Mouse (Mus musculus): Measurements from ENCODE around the gene Samd8. TPM values are rescaled to one million over a fixed set of nuclear protein-coding genes. Genes with fewer than 3 reads are reported as not detected.

Gene Samd8
- polyA plus RNA-seq, 1 experiment from 2014 or later = 12.2 TPM

DNA sequence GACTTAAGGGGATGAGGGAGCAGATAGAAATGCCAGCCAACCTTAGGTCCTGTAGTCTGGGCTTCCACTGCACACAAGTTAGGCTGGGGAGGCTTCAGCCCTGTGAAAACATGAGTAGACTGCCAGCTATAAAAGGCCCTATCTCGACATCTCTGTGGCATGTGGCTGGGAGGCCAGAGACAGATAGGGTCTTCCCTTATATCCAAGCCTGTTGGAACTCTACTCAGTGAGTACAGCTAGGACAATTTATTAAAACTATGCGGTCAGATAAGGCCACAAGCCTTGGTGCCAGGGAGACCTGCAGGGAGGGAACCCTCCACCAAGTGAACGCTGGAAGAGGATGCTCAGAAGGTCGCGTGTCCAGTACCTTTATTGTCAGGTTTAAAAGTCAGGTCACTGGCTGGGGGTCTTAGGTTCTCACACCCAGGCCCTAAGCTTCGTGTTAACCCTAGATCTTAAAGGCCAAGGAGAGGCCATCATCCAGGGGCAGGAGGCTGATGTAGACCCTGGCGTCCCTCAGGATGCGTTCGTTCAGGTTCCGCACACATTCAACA is 96.6 kb downstream of the Samd8 start:
- peak overlapping the region; percentile 55; the same call in 1 of the 2 replicates for H3K27ac ChIP-seq

DNA sequence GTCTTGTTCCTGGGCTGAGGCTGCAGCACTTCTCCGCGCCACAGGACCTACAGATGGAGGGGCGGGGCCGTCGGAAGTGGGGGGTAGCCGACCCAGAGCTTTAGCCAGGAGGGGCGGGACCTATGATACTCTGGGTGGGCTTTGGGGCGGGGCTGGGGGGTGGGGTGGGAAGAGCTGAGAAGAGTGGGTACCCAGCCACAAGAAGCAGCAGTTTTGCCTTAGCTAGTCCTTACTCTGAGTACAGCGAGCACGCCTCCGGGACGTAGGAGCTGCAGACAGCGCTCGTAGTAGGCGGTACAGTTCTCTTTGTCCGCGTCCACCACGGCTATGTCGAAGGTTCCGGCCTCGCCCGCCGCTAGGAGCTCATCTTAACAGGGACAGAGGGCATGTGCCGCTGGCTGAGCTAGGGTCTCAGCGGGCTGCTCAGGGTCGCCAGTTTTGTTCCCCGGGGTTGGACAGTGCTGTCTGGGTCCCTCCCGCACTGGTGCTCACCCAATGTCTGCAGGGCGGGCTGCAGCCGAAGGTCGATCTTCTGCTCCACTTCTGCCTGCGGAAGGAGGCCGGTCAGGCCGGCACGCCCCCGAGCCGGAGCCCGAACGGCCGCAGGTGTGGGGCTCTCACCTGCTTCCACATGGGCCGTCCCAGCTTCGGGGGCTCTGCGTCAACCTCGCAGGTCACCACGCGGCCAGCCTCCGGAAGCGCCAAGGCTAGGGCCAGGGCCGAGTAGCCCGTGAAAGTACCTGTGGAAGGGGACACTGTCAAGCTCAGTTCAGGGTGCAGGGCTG is 97.2 kb downstream of the Samd8 start:
- no peaks in the 10 kb centered on the region for H3K9me3 ChIP-seq
- peak; percentile 66 for ATAC-seq (ENCODE audit: low FRiP score, low read depth)
- H3K9ac ChIP-seq = peak overlapping the region; percentile 76
- under 1% methylated on average over 50 of the region's 50 CpGs for WGBS
- no peaks in the 10 kb centered on the region; the same call in 1 of the 2 replicates for H3K27me3 ChIP-seq
- H3K36me3 ChIP-seq = peaks cover 42% of the 10 kb centered on the region
- H3K4me1 ChIP-seq = peaks cover 36% of the 10 kb centered on the region
- H3K4me3 ChIP-seq = peak overlapping the region; percentile 71
- peak overlapping the region; percentile 72 for H3K27ac ChIP-seq
- H3K4me2 ChIP-seq (replicated peaks) = peak overlapping the region; percentile 100

More for the DNA sequence above, 96.6 kb downstream of the Samd8 start:
- Histone ChIP-seq H3K27me3 (no peaks in the 10 kb centered on the region; the same call in 1 of the 2 replicates), H3K4me2 (replicated peaks) (peak overlapping the region; percentile 100), H3K4me3 (peak overlapping the region; percentile 71), H3K4me1 (peaks cover 31% of the 10 kb centered on the region), H3K36me3 (peaks cover 49% of the 10 kb centered on the region), H3K9me3 (no peaks in the 10 kb centered on the region), H3K9ac (peak overlapping the region; percentile 76)
- ATAC-seq (ENCODE audit: low FRiP score, low read depth) = no peak
- 18% methylated on average over 10 of the region's 10 CpGs for WGBS

Other genes starting within 250 kb of the Samd8 start
- gene Dupd1, start 36.0 kb upstream of the Samd8 start, polyA plus RNA-seq (2015; fragmentation: Nextera tagmentation; extraction: Ambion mirVana) = 0.97 and 1.2 TPM in 2 replicates
- gene Dusp13, start 650 bp downstream of the Samd8 start, polyA plus RNA-seq (2015; fragmentation: Nextera tagmentation; extraction: Ambion mirVana) = 0.46 and 0.54 TPM in 2 replicates
- 241 and 242 TPM in 2 replicates for gene Vdac2, start 74.7 kb downstream of the Samd8 start, polyA plus RNA-seq (2015; fragmentation: Nextera tagmentation; extraction: Ambion mirVana)
- 21.0 and 24.2 TPM in 2 replicates for gene Comtd1, start 98.4 kb downstream of the Samd8 start, polyA plus RNA-seq (2015; fragmentation: Nextera tagmentation; extraction: Ambion mirVana)
- 25.8 and 26.2 TPM in 2 replicates for gene Zfp503, start 239.1 kb downstream of the Samd8 start, polyA plus RNA-seq (2015; fragmentation: Nextera tagmentation; extraction: Ambion mirVana)

Measured in limb, embryonic 13.5 days (tissue).